Mouse (Mus musculus) CH12.LX (cell line): Measurements from ENCODE around the gene Baiap2l2. TPM values are rescaled to one million over a fixed set of nuclear protein-coding genes. Genes with fewer than 3 reads are reported as not detected.

Source experiments
- DNase-seq: peaks from one replicate; pipeline ENCODE4 v3.0.0-alpha.2; 2013; ENCODE audit errors: extremely low read depth
- H3K27ac ChIP-seq: 2 replicates; pipeline ENCODE4 v1.5.1; 2012; ENCODE audit warnings: low read depth, mild to moderate bottlenecking, control low read depth, moderate library complexity; ENCODE audit not compliant: insufficient read depth
- H3K27me3 ChIP-seq: replicated peaks from 2 replicates; pipeline ENCODE3; 2012; ENCODE audit warnings: inconsistent platforms
- H3K36me3 ChIP-seq, 2 experiments: replicated peaks in 1 of 2; 2 replicates each; pipeline versions ENCODE3 to v1.6.1; 2012; ENCODE audit warnings: inconsistent platforms in 1 of 2, low read length in 1 of 2, mild to moderate bottlenecking in 1 of 2, mixed read lengths in 1 of 2, moderate library complexity in 1 of 2; ENCODE audit not compliant: control insufficient read depth in 1 of 2, insufficient read depth in 1 of 2
- H3K4me1 ChIP-seq, 2 experiments: 2 replicates each; pipeline ENCODE4 v1.6.1; 2012; ENCODE audit warnings: inconsistent platforms in 1 of 2, moderate library complexity in 1 of 2; ENCODE audit not compliant: insufficient read depth in 2 of 2, control insufficient read depth in 1 of 2
- H3K4me2 ChIP-seq: 2 replicates; pipeline ENCODE4 v1.6.1; 2012; ENCODE audit warnings: low read depth, mild to moderate bottlenecking, control low read depth; ENCODE audit not compliant: poor library complexity, insufficient read depth, severe bottlenecking
- H3K4me3 ChIP-seq, 3 experiments: fragments of 150-350 bp in 1 of 3; sonication (generic) in 1 of 3; replicated peaks in 1 of 3; 2 replicates each; pipeline versions ENCODE3 to v1.5.1; 2011 to 2012; ENCODE audit warnings: low read depth in 2 of 3, low read length in 2 of 3, mild to moderate bottlenecking in 2 of 3, moderate library complexity in 2 of 3, control low read depth in 1 of 3, improper control_type of control experiment in 1 of 3, inconsistent platforms in 1 of 3, mixed read lengths in 1 of 3; ENCODE audit not compliant: poor library complexity in 1 of 3
- H3K79me2 ChIP-seq: replicated peaks from 2 replicates; pipeline ENCODE4 v1.6.1; 2012; ENCODE audit warnings: mild to moderate bottlenecking, moderate library complexity; ENCODE audit not compliant: control insufficient read depth, poor library complexity, insufficient read depth, severe bottlenecking; ENCODE audit errors: extremely low read depth
- H3K9ac ChIP-seq: 2 replicates; pipeline ENCODE4 v1.6.1; 2012; ENCODE audit warnings: low read depth, mild to moderate bottlenecking, control low read depth, moderate library complexity; ENCODE audit not compliant: insufficient read depth
- H3K9me3 ChIP-seq: replicated peaks from 2 replicates; pipeline ENCODE3; 2012; ENCODE audit warnings: low read length, inconsistent platforms, mixed read lengths
- CHD1 ChIP-seq: IDR thresholded peaks from 2 replicates; pipeline ENCODE4 v1.6.1; 2012; ENCODE audit warnings: low read depth, low read length, improper control_type of control experiment, inconsistent platforms
- CTCF ChIP-seq, 2 experiments: IDR thresholded peaks in 1 of 2; conservative IDR thresholded peaks in 1 of 2; 2 replicates each; pipeline ENCODE4 v1.5.1; 2011 to 2012; ENCODE audit warnings: low read depth in 2 of 2, low read length in 2 of 2, improper control_type of control experiment in 1 of 2, inconsistent platforms in 1 of 2, mild to moderate bottlenecking in 1 of 2, moderate library complexity in 1 of 2
- HCFC1 ChIP-seq: IDR thresholded peaks from 2 replicates; pipeline ENCODE4 v1.6.1; 2012; ENCODE audit warnings: low read depth, mild to moderate bottlenecking, inconsistent platforms, low read length, improper control_type of control experiment
- JUND ChIP-seq: conservative IDR thresholded peaks from 2 replicates; pipeline ENCODE4 v1.6.1; 2011; ENCODE audit warnings: low read depth, low read length, improper control_type of control experiment
- KAT2A ChIP-seq: IDR thresholded peaks from 2 replicates; pipeline ENCODE4 v1.6.1; 2012; ENCODE audit warnings: low read length, improper control_type of control experiment, inconsistent platforms; ENCODE audit not compliant: insufficient replicate concordance
- MEF2A ChIP-seq: IDR thresholded peaks from 2 replicates; pipeline ENCODE4 v1.6.1; 2014; ENCODE audit warnings: low read depth, mild to moderate bottlenecking, inconsistent platforms, low read length, improper control_type of control experiment, borderline replicate concordance
- MXI1 ChIP-seq: IDR thresholded peaks from 2 replicates; pipeline ENCODE4 v1.6.1; 2011; ENCODE audit warnings: mild to moderate bottlenecking, low read depth, low read length, improper control_type of control experiment
- POLR2A ChIP-seq: IDR thresholded peaks from 2 replicates; pipeline ENCODE4 v1.6.1; 2011; ENCODE audit warnings: low read depth, mild to moderate bottlenecking, improper control_type of control experiment, low read length
- POLR2AphosphoS2 ChIP-seq: IDR thresholded peaks from 2 replicates; pipeline ENCODE4 v1.6.1; 2011; ENCODE audit warnings: low read depth, low read length, improper control_type of control experiment
- RAD21 ChIP-seq: IDR thresholded peaks from 2 replicates; pipeline ENCODE4 v1.6.1; 2011; ENCODE audit warnings: low read depth, mild to moderate bottlenecking, low read length, improper control_type of control experiment, moderate library complexity
- RCOR1 ChIP-seq: conservative IDR thresholded peaks from 2 replicates; pipeline ENCODE4 v1.6.1; 2012; ENCODE audit warnings: low read depth, mild to moderate bottlenecking, inconsistent platforms, low read length, improper control_type of control experiment
- SMC3 ChIP-seq: IDR thresholded peaks from 2 replicates; pipeline ENCODE4 v1.6.1; 2011; ENCODE audit warnings: low read depth, low read length, improper control_type of control experiment
- UBTF ChIP-seq: IDR thresholded peaks from 2 replicates; pipeline ENCODE4 v1.6.1; 2012; ENCODE audit warnings: low read depth, mild to moderate bottlenecking, inconsistent platforms, low read length, improper control_type of control experiment, moderate library complexity
- USF1 ChIP-seq: IDR thresholded peaks from 2 replicates; pipeline ENCODE4 v1.6.1; 2014; ENCODE audit warnings: low read depth, mild to moderate bottlenecking, inconsistent platforms, low read length, improper control_type of control experiment
- ZMIZ1 ChIP-seq: IDR thresholded peaks from 2 replicates; pipeline ENCODE4 v1.6.1; 2012; ENCODE audit warnings: low read depth, mild to moderate bottlenecking, inconsistent platforms, low read length, improper control_type of control experiment
- dilution Hi-C: fragments of 300-500 bp; cut with MboI; formaldehyde crosslinking; loops from 2 replicates; pipeline ENCODE4 v1.14.3; 2020; ENCODE audit warnings: low sequenced_read_pairs; ENCODE audit not compliant: extremely low pct_unique_long_range_greater_than_20kb, extremely low pct_ligation_motif_present
- in situ Hi-C: fragments of 300-500 bp; cut with MboI; formaldehyde crosslinking; loops from 3 replicates; pipeline ENCODE4 v1.14.3; 2019; ENCODE audit warnings: low sequenced_read_pairs, low pct_ligation_motif_present, low pct_unique_long_range_greater_than_20kb, mixed read lengths
- polyA plus RNA-seq: library from polyadenylated mRNA; unstranded; fragments of >175 nt; gene quantifications from 2 replicates; pipeline ENCODE4 v1.2.1, GENCODE M21; 2012; ENCODE audit warnings: low read depth; ENCODE audit not compliant: insufficient read length
- total RNA-seq, 2 experiments: library from RNA; depleted of rRNA; stranded (reverse); fragments of 300-350 nt in 1 of 2; fragments of >200 nt in 1 of 2; gene quantifications; 2 replicates each; pipeline ENCODE4 v1.2.3; 2012 to 2014

The Baiap2l2 gene
- total and polyA plus RNA-seq, 3 experiments = 0.84 to 1.5 TPM; not detected in 1

DNA sequence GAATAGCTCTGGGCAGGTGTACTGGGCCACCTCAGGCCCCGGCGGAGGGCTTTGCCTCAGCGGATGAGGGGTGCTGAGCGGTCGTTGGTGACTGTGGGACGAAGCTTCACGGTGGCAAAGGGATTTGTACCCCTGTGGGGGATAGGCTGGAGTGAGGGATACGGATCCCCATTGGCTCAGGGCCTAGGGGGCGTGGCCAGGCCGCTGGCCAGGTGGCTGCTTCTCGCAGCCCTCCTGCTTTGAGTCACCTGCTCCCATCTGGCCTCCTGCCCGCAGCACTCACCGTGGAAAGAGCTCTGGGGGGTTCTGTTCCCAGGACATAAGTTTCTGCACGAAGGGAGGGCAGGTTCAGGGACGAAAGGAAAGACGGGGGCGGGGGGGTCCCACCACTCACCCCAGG, 26.8 kb downstream of the Baiap2l2 start:
- Histone ChIP-seq H3K79me2 (no peaks in the 10 kb centered on the region), H3K36me3 (peaks cover 0 to under 1% of the 10 kb centered on the region in 2 experiments), H3K27ac (no peak overlapping the region), H3K4me1 (peaks cover 0 to 6% of the 10 kb centered on the region in 2 experiments; a peak in 2 of 4 replicates), H3K4me3 (no peak overlapping the region), H3K9ac (no peak overlapping the region), H3K4me2 (no peak overlapping the region), H3K27me3 (peaks cover 9% of the 10 kb centered on the region), H3K9me3 (peaks cover 20% of the 10 kb centered on the region)
- in situ Hi-C loops = no loop called here
- no peak for DNase-seq
- dilution Hi-C loops = no loop called here
- TF ChIP-seq KAT2A (no peak), MXI1 (no peak), JUND (no peak), UBTF (no peak), MEF2A (no peak), RAD21 (no peak), HCFC1 (no peak), RCOR1 (no peak), SMC3 (no peak), POLR2A (no peak), POLR2AphosphoS2 (no peak), CHD1 (no peak), ZMIZ1 (no peak)

DNA sequence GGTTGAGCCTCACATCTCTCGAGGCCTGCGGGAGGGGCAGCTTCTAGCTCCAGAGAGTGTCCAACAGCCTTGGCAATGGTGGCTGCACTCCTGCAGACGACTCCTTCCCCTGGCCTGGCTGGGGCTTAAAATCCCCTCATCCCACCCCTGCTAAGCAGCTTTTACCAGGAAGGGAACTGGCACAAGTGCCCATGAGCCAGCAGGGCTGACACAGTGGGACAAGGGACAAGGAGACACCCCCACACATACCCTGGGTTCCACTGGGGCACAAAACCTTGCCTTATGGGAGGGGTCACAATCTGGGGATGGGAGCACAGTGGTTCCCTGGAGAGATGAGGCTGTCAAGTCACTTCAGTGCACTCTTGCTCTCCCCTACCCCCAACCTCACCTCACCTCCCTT, 30.7 kb downstream of the Baiap2l2 start, which contains the start of gene Slc16a8:
Slc16a8 (minus strand) TSS at position 101 of the 400 bp plus-strand sequence.
- Histone ChIP-seq H3K27ac (no peak within 1 kb of the TSS), H3K79me2 (no peaks in the 10 kb centered on the region), H3K4me1 (peaks cover 0 to 6% of the 10 kb centered on the region in 2 experiments; a peak in 2 of 4 replicates), H3K4me3 (no peak within 1 kb of the TSS), H3K27me3 (peaks cover 9% of the 10 kb centered on the region), H3K36me3 (peaks cover 8 to 36% of the 10 kb centered on the region in 2 experiments), H3K9ac (no peak within 1 kb of the TSS), H3K9me3 (peaks cover 5% of the 10 kb centered on the region), H3K4me2 (no peak within 1 kb of the TSS)
- in situ Hi-C loops = no loop called here
- TF ChIP-seq ZMIZ1 = no peak
- TF ChIP-seq JUND = no peak
- dilution Hi-C loops = no loop called here
- no peak for DNase-seq

DNA sequence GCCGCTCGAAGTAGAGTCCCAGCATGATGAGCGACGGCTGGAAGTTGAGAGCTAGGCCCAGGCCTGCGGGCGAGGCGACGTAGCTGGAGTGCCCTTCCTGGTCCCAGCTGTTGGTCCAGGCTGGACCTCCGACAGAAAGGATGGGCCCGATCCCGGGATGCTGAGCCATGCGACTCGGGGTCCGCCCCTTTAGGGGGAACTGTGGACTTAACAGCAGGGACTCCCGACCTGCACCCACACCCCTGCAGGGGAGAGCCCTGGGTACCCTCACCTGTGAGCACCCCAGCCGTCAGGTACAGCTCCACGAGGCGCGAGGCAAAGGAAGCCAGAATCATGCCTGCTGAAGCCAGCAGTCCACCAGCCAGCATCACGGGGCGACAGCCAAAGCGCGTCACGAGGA, 32.8 kb downstream of the Baiap2l2 start:
- H3K36me3 ChIP-seq = peaks cover 23 to 57% of the 10 kb centered on the region in 2 experiments
- dilution Hi-C loops (no loop called here), in situ Hi-C loops (no loop called here)
- no peaks in the 10 kb centered on the region for H3K4me1 ChIP-seq
- no peaks in the 10 kb centered on the region for H3K79me2 ChIP-seq
- no peak overlapping the region for H3K4me3 ChIP-seq
- H3K9me3 ChIP-seq = no peaks in the 10 kb centered on the region
- no peak overlapping the region for H3K27ac ChIP-seq
- TF ChIP-seq USF1 = no peak
- no peak for TF ChIP-seq CHD1
- TF ChIP-seq HCFC1 = no peak
- no peak for TF ChIP-seq POLR2AphosphoS2
- TF ChIP-seq CTCF (conservative IDR thresholded peaks at IDR 0.05 in 1 of 2, IDR thresholded peaks at IDR 0.05 in 1 of 2; ENCODE audit: low read depth in 2 of 2, low read length in 2 of 2) = no peak
- TF ChIP-seq, all 38 proteins: peak for 0
- no peak for DNase-seq
- no peak overlapping the region for H3K9ac ChIP-seq
- no peak overlapping the region for H3K4me2 ChIP-seq
- H3K27me3 ChIP-seq = peaks cover 5% of the 10 kb centered on the region
